Mouse (Mus musculus) macrophage (primary cell): Measurements from ENCODE around the gene Pcdh9. TPM values are rescaled to one million over a fixed set of nuclear protein-coding genes. Genes with fewer than 3 reads are reported as not detected.

Experiments used
- H3K27ac ChIP-seq: fragments of 350-480 bp; formaldehyde crosslinking; 2 replicates; pipeline ENCODE4 v1.9.0; 2021
- H3K36me3 ChIP-seq: fragments of 350-480 bp; formaldehyde crosslinking; 2 replicates; pipeline ENCODE4 v1.9.0; 2021; ENCODE audit errors: inconsistent target
- H3K4me3 ChIP-seq: fragments of 350-480 bp; formaldehyde crosslinking; 2 replicates; pipeline ENCODE4 v1.9.0; 2021; ENCODE audit errors: inconsistent target
- H3K79me2 ChIP-seq: fragments of 350-480 bp; formaldehyde crosslinking; 2 replicates; pipeline ENCODE4 v1.9.0; 2021; ENCODE audit errors: inconsistent target
- WGBS: methylation state at CpG from one replicate; pipeline ENCODE4 v1.1.7; 2026; ENCODE audit warnings: inconsistent platforms; ENCODE audit not compliant: missing documents; 5-methylcytosine and 5-hydroxymethylcytosine counted together
- polyA plus RNA-seq: library from polyadenylated mRNA; stranded (reverse); fragments of 250-400 nt; gene quantifications from 3 replicates; pipeline ENCODE4 v1.2.4, GENCODE M21; 2018; ENCODE audit warnings: inconsistent platforms

Pcdh9 gene
- polyA plus RNA-seq, 1 experiment from 2014 or later: not detected

DNA sequence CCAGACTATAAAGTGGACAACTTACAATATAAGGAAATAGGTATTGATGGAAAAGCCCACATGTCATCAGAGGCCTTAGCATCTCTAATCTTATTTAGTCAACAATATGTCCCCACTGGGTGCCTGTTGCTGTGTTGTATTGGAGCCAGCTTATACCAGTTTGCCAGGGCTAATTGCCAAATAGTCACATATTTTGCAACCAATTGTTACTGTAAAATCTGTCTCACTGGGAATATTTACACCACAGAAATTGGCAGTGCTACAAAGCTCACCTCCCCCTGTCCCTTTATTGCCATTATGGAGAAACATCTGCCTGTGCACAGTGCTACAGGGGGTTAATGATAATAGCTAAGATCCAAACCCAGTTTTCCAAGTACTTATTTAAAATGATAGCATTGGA lies 721.3 kb downstream of the Pcdh9 start:
- H3K79me2 ChIP-seq: no peaks in the 10 kb centered on the region
- no peaks in the 10 kb centered on the region for H3K36me3 ChIP-seq
- H3K27ac ChIP-seq: no peak overlapping the region
- H3K4me3 ChIP-seq: no peak overlapping the region

DNA sequence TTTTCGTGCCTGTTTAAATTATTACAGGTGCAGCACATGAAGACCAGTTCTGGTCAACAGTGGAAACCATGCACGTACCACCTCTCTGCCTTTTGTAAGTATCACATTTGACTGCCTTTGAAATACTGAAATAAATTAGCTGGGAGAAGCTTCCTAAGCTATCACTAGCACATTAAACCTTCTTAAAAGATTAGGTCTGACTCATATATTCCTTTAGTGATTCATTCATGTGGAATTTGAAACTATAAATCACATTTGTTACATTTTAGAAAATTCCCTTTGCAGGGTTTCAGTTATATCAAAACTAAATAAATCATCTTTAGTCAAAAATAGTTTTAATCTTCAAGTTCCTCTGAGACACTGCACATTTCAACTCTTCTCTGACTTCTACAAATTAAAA lies 722.1 kb downstream of the Pcdh9 start:
- Histone ChIP-seq H3K79me2 (no peaks in the 10 kb centered on the region), H3K36me3 (no peaks in the 10 kb centered on the region), H3K27ac (no peak overlapping the region), H3K4me3 (no peak overlapping the region)
- WGBS: 83% methylated on average over 2 of the region's 2 CpGs

DNA sequence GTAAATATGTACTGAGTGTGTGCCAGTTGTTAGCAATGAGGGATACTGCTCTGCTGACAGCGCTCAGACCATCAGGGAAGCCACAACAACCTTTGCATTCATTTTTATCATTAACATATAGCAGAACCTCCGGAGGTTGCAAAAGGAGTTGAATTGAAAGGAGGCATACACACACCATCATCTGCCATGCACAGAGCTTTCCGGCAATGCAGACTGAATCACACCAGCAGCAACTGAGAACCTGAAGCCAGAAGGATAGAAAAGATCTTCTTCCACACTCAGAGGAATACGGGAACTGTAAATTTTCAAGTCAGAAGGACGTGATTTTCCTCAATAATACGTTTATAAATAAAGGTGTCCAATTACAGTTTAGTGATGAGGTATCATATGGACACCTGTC lies 747.1 kb downstream of the Pcdh9 start:
- H3K36me3 ChIP-seq: no peaks in the 10 kb centered on the region
- H3K4me3 ChIP-seq: no peak overlapping the region
- WGBS: 88% methylated on average over 6 of the region's 6 CpGs
- H3K27ac ChIP-seq: no peak overlapping the region
- H3K79me2 ChIP-seq: no peaks in the 10 kb centered on the region

DNA sequence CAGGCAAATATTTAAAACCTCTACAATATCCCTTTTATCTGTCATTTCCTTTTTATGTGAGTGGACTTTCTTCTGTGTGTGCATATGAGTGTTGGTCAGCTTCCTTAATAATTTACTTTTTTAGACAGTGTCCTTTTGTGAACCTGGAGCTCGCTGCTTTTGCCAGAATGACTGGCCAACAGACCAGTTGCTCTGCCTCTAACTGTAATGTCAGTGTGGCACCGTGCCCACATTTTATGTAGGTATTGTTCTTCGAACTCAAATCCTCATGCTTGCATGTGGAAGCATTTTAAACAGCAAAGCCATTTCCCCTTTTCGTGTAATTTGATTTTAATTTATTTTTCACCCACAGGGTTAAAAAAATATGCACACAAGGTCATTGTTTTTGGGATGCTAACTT lies 748.4 kb downstream of the Pcdh9 start:
- Histone ChIP-seq H3K36me3 (no peaks in the 10 kb centered on the region), H3K79me2 (no peaks in the 10 kb centered on the region), H3K4me3 (no peak overlapping the region), H3K27ac (no peak overlapping the region)
- 77% methylated on average over 4 of the region's 4 CpGs for WGBS

DNA sequence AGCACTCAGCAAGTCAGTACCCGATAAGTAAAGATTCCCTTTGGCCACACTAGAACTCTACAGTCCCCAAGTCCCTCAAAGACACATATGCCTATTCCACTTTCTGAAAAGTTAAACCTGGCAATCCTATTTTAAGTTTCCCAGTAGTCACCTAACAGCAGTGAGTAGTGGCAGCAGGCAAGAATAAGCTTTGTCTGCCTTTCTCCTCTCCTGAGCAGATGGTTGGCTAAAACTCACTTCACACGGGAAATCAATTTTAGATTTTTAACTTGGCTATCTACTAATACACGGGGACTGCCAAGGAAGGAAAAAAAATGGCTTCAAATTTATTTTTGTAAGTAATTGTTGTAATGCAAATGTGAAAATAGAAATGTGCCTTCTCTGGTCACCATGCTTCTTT lies 763.5 kb downstream of the Pcdh9 start:
- no peaks in the 10 kb centered on the region for H3K36me3 ChIP-seq
- H3K27ac ChIP-seq: no peak overlapping the region
- 65% methylated on average over 3 of the region's 3 CpGs for WGBS
- H3K4me3 ChIP-seq: no peak overlapping the region
- no peaks in the 10 kb centered on the region for H3K79me2 ChIP-seq

DNA sequence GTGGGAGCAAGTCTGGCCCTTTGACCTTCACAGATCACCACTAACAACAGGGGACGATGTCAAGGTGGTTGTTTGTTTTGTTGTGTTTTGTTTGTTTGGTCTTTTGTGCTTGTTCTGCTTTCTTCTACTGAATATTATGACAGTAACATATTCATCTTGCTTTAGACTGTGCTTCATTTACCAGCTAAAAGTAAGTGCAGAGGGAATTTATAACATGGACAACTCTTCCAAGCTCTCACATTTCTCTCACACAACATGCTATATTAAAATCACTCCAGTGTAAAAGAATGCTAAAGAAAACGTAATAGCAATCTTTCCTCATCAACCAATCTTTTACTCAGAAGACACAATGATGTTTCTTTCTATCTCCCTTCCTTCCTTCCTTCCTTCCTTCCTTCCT lies 787.7 kb downstream of the Pcdh9 start:
- Histone ChIP-seq H3K79me2 (no peaks in the 10 kb centered on the region), H3K36me3 (no peaks in the 10 kb centered on the region), H3K4me3 (no peak overlapping the region), H3K27ac (no peak overlapping the region)
- WGBS: 79% methylated on average over 2 of the region's 2 CpGs

DNA sequence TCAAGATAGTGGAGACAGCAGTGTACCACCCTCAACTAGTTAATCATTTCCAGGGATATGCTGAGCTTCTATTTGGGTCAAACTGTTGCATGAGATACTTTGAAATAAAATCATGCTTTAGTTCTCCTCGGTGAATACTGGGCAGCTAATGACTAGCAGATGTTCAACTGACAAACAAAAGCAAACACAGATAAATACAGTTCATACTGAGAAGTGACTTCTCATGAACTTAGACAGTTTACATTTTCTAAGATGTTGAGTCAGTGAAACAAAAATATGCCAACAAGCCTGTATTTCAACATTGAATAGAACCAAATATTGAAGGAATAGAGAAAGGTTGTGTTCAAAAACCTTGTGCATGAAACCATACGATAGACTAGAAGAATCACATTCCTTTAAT lies 795.4 kb downstream of the Pcdh9 start:
- Histone ChIP-seq H3K4me3 (no peak overlapping the region), H3K36me3 (no peaks in the 10 kb centered on the region), H3K27ac (no peak overlapping the region), H3K79me2 (no peaks in the 10 kb centered on the region)
- WGBS: 83% methylated on average over 2 of the region's 2 CpGs

DNA sequence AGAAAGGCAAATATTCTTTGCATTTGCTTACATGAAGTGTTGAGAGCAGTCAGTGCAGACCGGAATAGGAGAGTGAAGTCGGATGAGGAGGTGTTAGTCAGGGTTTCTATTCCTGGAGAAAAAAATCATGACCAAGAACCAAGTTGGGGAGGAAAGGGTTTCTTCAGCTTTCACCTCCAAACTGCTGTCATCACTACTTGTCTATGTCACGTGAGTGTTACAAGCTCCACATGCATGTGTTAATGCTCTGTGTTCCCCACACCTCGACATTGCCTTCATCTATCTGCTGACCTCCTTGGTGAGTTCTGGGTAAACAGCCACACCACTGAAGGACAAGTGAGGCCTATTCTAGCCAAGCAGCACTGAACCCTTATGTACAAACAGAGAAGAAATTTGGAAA lies 797.7 kb downstream of the Pcdh9 start:
- H3K36me3 ChIP-seq: no peaks in the 10 kb centered on the region
- 75% methylated on average over 4 of the region's 4 CpGs for WGBS
- no peaks in the 10 kb centered on the region for H3K79me2 ChIP-seq
- H3K4me3 ChIP-seq: no peak overlapping the region
- H3K27ac ChIP-seq: no peak overlapping the region

DNA sequence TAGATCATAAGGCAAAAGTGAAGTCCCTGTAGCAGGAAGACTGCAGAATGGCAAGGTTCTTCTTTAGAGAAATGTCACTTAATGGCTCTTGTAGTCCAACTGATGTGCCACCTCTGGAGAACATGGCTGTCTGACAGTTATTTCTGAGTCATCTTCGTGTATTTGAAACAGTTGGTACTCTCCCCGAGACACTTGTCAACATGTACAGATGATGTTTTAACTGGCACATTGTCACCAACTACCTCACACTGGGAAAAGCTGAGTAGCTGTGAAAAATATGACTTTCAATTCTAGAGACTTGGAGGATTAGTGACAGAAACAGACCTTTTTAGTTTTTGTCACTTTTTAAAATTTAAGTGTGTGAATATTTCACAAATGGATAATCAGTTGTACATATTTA lies 804.8 kb downstream of the Pcdh9 start:
- Histone ChIP-seq H3K36me3 (no peaks in the 10 kb centered on the region), H3K79me2 (no peaks in the 10 kb centered on the region), H3K4me3 (no peak overlapping the region), H3K27ac (no peak overlapping the region)
- 89% methylated on average over 2 of the region's 2 CpGs for WGBS

DNA sequence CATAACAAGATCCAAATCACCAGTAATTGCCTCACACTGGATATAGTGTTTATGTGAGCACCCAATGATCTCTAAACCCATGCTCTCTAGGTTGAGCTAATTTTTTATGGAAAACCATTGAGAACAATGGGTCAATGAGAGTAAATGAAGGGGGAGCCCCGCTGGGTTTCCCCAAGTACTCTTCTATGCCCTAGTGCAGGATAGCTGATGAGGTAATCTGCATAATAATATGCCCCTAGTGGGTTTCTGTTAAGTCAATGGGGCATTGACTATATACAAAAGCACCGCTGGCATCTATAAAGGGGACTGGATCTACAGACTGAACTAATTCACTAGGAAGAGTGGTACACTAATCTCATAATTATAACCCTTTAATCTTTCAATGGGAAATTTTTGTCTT lies 807.3 kb downstream of the Pcdh9 start:
- no peak overlapping the region for H3K27ac ChIP-seq
- WGBS: 40% methylated on average over 2 of the region's 2 CpGs
- no peaks in the 10 kb centered on the region for H3K36me3 ChIP-seq
- H3K4me3 ChIP-seq: no peak overlapping the region
- no peaks in the 10 kb centered on the region for H3K79me2 ChIP-seq

DNA sequence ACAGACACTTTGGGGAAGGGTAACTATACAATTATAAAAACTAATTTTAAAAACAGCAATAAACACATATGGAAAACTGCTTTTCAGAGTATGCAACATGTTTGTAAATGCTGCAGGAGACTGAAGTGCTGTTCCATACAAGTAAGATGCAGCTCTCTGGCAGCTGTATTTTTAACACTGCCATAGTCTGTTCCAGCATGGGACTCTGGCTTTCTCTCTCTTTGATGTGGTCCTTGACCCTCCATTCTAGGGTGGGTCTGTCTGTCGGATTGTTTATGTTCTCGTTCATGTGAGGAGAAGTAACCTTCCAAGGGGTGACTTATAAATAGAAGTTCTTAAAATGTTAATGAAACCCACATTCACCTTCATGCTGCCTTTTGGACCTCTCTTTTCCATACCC lies 809.6 kb downstream of the Pcdh9 start:
- Histone ChIP-seq H3K4me3 (no peak overlapping the region), H3K36me3 (no peaks in the 10 kb centered on the region), H3K27ac (no peak overlapping the region), H3K79me2 (no peaks in the 10 kb centered on the region)
- WGBS: 34% methylated on average over 2 of the region's 2 CpGs

DNA sequence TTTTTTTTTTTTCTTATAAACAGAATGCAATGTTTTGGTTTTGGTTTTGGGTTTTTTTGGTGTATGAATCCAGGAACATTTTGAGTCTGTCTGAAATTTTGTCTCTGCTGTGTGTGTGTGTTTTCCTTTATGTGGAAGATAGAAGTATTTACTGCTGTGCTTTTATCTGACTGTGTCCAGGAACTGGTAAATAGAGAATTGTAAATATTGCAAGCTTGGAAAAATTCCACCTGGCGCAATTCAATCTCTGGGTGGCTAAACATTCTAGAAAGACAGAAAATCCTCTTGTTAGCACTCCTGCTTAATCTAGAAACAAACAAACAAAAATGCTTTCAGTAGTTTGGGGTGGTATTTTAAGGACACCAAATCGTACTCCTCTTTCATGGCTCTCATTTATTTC lies 814.7 kb downstream of the Pcdh9 start:
- no peak overlapping the region for H3K27ac ChIP-seq

DNA sequence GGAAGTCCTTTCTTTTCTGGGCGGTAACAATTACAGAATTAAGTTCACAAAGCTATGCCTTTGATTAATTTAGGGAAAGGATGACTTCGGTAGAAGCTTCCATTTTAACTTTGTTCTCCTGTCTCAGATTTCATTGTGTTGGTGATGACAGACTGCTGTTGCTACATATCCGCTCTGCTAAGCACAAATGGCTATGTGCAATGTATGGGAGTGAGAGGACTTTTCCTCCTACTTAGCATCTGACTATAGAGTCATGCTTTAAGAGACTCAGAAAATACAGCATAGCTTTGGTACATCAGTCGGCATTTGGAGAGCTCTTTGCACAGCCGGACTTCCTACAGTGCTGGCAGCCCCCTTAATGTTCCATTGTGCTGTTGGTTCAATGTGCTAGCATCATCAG lies 818.1 kb downstream of the Pcdh9 start:
- H3K4me3 ChIP-seq: no peak overlapping the region
- no peak overlapping the region for H3K27ac ChIP-seq
- H3K79me2 ChIP-seq: no peaks in the 10 kb centered on the region
- 92% methylated on average over 5 of the region's 5 CpGs for WGBS
- no peaks in the 10 kb centered on the region for H3K36me3 ChIP-seq

More for the DNA sequence above, 814.7 kb downstream of the Pcdh9 start:
- WGBS: 64% methylated on average over 2 of the region's 2 CpGs
- Histone ChIP-seq H3K36me3 (no peaks in the 10 kb centered on the region), H3K4me3 (no peak overlapping the region), H3K79me2 (no peaks in the 10 kb centered on the region)

DNA sequence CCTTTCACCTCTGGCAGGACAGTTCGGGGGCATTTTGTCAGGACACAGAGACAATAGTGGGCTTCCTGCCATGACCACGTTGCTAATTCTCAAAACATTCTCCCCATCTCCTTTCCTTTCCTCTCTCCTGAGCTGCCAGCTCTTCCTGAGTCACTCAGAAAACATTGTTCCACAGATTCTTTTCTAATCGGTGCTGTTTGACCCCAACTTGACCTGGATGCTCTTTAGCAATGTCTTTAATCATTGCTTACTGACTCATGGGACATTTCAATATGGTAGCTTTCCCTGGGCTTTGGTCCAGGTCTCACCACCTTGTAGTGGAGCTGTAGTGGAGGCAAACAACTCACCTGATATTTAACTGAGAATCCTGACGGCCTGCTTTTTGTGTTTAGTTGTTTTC lies 820.3 kb downstream of the Pcdh9 start:
- Histone ChIP-seq H3K4me3 (no peak overlapping the region), H3K36me3 (no peaks in the 10 kb centered on the region), H3K27ac (no peak overlapping the region), H3K79me2 (no peaks in the 10 kb centered on the region)
- WGBS: 44% methylated on average over 4 of the region's 4 CpGs

DNA sequence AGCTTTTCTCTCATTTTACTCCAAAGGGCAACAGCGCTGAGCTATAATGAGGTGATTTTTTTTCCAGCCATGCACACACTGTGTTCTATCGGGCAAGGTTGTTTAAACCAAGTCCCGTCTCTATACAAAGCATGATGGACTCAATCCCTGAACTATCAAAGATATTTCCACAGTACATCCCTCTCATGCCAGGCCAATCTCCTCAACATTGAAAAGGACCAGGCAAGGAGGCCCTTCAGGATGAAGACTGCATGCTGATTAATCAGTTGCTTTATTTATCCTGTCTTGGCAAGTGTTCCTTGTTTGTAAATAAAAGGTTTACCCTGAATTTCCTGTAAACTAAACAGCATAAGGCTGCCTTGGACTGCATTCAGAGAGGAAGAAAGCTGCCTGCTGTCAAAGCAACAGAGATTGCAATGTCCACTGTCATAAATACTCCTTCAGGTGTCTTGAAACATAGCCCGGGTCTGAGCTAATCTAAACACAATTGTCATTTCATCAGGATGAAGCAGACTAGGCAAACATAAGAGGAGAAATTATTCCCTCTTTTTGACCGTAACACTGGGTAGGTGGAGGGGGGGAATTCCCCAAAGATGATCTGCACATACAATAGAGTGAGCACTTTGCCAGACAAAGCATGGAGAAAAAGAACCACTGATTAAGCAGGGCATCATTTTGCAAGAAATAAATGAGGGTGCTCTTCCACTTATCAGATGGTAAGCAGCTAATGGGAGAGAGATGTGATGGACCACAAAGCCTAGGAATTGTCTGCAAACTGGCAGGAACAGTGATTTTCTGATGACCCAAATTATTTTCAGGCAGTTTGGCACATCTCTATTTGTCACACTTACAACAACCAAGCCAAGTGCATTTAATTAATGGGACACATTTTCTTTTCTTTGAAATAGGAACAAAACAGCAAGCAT lies 822.8 kb downstream of the Pcdh9 start:
- WGBS: 89% methylated on average over 5 of the region's 5 CpGs
- Histone ChIP-seq H3K27ac (no peak overlapping the region), H3K36me3 (no peaks in the 10 kb centered on the region), H3K4me3 (no peak overlapping the region), H3K79me2 (no peaks in the 10 kb centered on the region)
